Mouse (Mus musculus) urinary bladder, postnatal 25 days (tissue): ENCODE measurements around the gene Asgr1.
"Not testable (repeated sequence)": the region's sequence is repeated elsewhere in the genome, so short reads cannot be mapped to it uniquely, and the experiment has no call there.

Experiments used
- DNase-seq: peaks from one replicate; pipeline ENCODE4 v3.0.0; 2022; ENCODE audit warnings: low spot score

Gene Asgr1

GRCm38 (mm10) chr11:70070057-70070456 lies 16.2 kb downstream of the Asgr1 start:
- DNase-seq: no peak

GRCm38 (mm10) chr11:70070603-70071002 lies 16.7 kb downstream of the Asgr1 start:
- not testable (repeated sequence) for DNase-seq

GRCm38 (mm10) chr11:70074379-70075071 lies 20.6 kb downstream of the Asgr1 start:
- DNase-seq: peak; percentile 82

- no peak for DNase-seq
Observed at GRCm38 (mm10) chr11:70075581-70075980, 21.7 kb downstream of the Asgr1 start.

- no peak for DNase-seq
Observed at GRCm38 (mm10) chr11:70077441-70077840, 23.6 kb downstream of the Asgr1 start.

GRCm38 (mm10) chr11:70079175-70079574 lies 25.3 kb downstream of the Asgr1 start:
- no peak for DNase-seq

GRCm38 (mm10) chr11:70079928-70080327 lies 26.0 kb downstream of the Asgr1 start:
- DNase-seq: no peak

- no peak for DNase-seq
Observed at GRCm38 (mm10) chr11:70080803-70081590, 27.1 kb downstream of the Asgr1 start.

- no peak for DNase-seq
Observed at GRCm38 (mm10) chr11:70084563-70084962, 30.7 kb downstream of the Asgr1 start.

GRCm38 (mm10) chr11:70091986-70092783 lies 38.3 kb downstream of the Asgr1 start, which contains the start of gene Asgr2:
Gene Asgr2 (plus strand): TSS chr11:70092644.
- DNase-seq: no peak

GRCm38 (mm10) chr11:70097396-70097795 lies 43.5 kb downstream of the Asgr1 start:
- DNase-seq: no peak

GRCm38 (mm10) chr11:70099102-70099501 lies 45.2 kb downstream of the Asgr1 start:
- no peak for DNase-seq

- DNase-seq: no peak
Observed at GRCm38 (mm10) chr11:70099809-70100208, 45.9 kb downstream of the Asgr1 start.

GRCm38 (mm10) chr11:70103701-70104315 lies 49.9 kb downstream of the Asgr1 start:
- no peak for DNase-seq

- no peak for DNase-seq
Observed at GRCm38 (mm10) chr11:70107085-70107484, 53.2 kb downstream of the Asgr1 start.
